Mouse (Mus musculus) CH12.LX (cell line): ENCODE results near the gene Ckap2l. TPM values are rescaled to one million over a fixed set of nuclear protein-coding genes. Genes with fewer than 3 reads are reported as not detected.
A peak's percentile ranks its signal among the peaks of the same experiment; 100 is the strongest.

ENCODE experiments used
- DNase-seq: peaks from one replicate; pipeline ENCODE4 v3.0.0-alpha.2; 2013; ENCODE audit errors: extremely low read depth
- H3K27ac ChIP-seq: 2 replicates; pipeline ENCODE4 v1.5.1; 2012; ENCODE audit warnings: low read depth, mild to moderate bottlenecking, control low read depth, moderate library complexity; ENCODE audit not compliant: insufficient read depth
- H3K27me3 ChIP-seq: replicated peaks from 2 replicates; pipeline ENCODE3; 2012; ENCODE audit warnings: inconsistent platforms
- H3K36me3 ChIP-seq, 2 experiments: replicated peaks in 1 of 2; 2 replicates each; pipeline versions ENCODE3 to v1.6.1; 2012; ENCODE audit warnings: inconsistent platforms in 1 of 2, low read length in 1 of 2, mild to moderate bottlenecking in 1 of 2, mixed read lengths in 1 of 2, moderate library complexity in 1 of 2; ENCODE audit not compliant: control insufficient read depth in 1 of 2, insufficient read depth in 1 of 2
- H3K4me1 ChIP-seq, 2 experiments: 2 replicates each; pipeline ENCODE4 v1.6.1; 2012; ENCODE audit warnings: inconsistent platforms in 1 of 2, moderate library complexity in 1 of 2; ENCODE audit not compliant: insufficient read depth in 2 of 2, control insufficient read depth in 1 of 2
- H3K4me2 ChIP-seq: 2 replicates; pipeline ENCODE4 v1.6.1; 2012; ENCODE audit warnings: low read depth, mild to moderate bottlenecking, control low read depth; ENCODE audit not compliant: poor library complexity, insufficient read depth, severe bottlenecking
- H3K4me3 ChIP-seq, 3 experiments: fragments of 150-350 bp in 1 of 3; sonication (generic) in 1 of 3; replicated peaks in 1 of 3; 2 replicates each; pipeline versions ENCODE3 to v1.5.1; 2011 to 2012; ENCODE audit warnings: low read depth in 2 of 3, low read length in 2 of 3, mild to moderate bottlenecking in 2 of 3, moderate library complexity in 2 of 3, control low read depth in 1 of 3, improper control_type of control experiment in 1 of 3, inconsistent platforms in 1 of 3, mixed read lengths in 1 of 3; ENCODE audit not compliant: poor library complexity in 1 of 3
- H3K79me2 ChIP-seq: replicated peaks from 2 replicates; pipeline ENCODE4 v1.6.1; 2012; ENCODE audit warnings: mild to moderate bottlenecking, moderate library complexity; ENCODE audit not compliant: control insufficient read depth, poor library complexity, insufficient read depth, severe bottlenecking; ENCODE audit errors: extremely low read depth
- H3K9ac ChIP-seq: 2 replicates; pipeline ENCODE4 v1.6.1; 2012; ENCODE audit warnings: low read depth, mild to moderate bottlenecking, control low read depth, moderate library complexity; ENCODE audit not compliant: insufficient read depth
- H3K9me3 ChIP-seq: replicated peaks from 2 replicates; pipeline ENCODE3; 2012; ENCODE audit warnings: low read length, inconsistent platforms, mixed read lengths
- BHLHE40 ChIP-seq: IDR thresholded peaks from 2 replicates; pipeline ENCODE4 v1.6.1; 2011; ENCODE audit warnings: mild to moderate bottlenecking, low read depth, low read length, improper control_type of control experiment
- CTCF ChIP-seq, 2 experiments: IDR thresholded peaks in 1 of 2; conservative IDR thresholded peaks in 1 of 2; 2 replicates each; pipeline ENCODE4 v1.5.1; 2011 to 2012; ENCODE audit warnings: low read depth in 2 of 2, low read length in 2 of 2, improper control_type of control experiment in 1 of 2, inconsistent platforms in 1 of 2, mild to moderate bottlenecking in 1 of 2, moderate library complexity in 1 of 2
- ELF1 ChIP-seq: IDR thresholded peaks from 2 replicates; pipeline ENCODE4 v1.6.1; 2014; ENCODE audit warnings: low read depth, mild to moderate bottlenecking, inconsistent platforms, low read length, improper control_type of control experiment
- EP300 ChIP-seq: IDR thresholded peaks from 2 replicates; pipeline ENCODE4 v1.6.1; 2011; ENCODE audit warnings: low read length, improper control_type of control experiment
- ETS1 ChIP-seq: conservative IDR thresholded peaks from 2 replicates; pipeline ENCODE4 v1.6.1; 2012; ENCODE audit warnings: low read depth, mild to moderate bottlenecking, inconsistent platforms, low read length, improper control_type of control experiment, moderate library complexity
- HCFC1 ChIP-seq: IDR thresholded peaks from 2 replicates; pipeline ENCODE4 v1.6.1; 2012; ENCODE audit warnings: low read depth, mild to moderate bottlenecking, inconsistent platforms, low read length, improper control_type of control experiment
- IRF4 ChIP-seq: IDR thresholded peaks from 2 replicates; pipeline ENCODE4 v1.6.1; 2014; ENCODE audit warnings: low read depth, mild to moderate bottlenecking, inconsistent platforms, low read length, improper control_type of control experiment
- JUN ChIP-seq: IDR thresholded peaks from 2 replicates; pipeline ENCODE4 v1.6.1; 2011; ENCODE audit warnings: low read depth, mild to moderate bottlenecking, low read length, improper control_type of control experiment, moderate library complexity; ENCODE audit not compliant: insufficient read depth
- KAT2A ChIP-seq: IDR thresholded peaks from 2 replicates; pipeline ENCODE4 v1.6.1; 2012; ENCODE audit warnings: low read length, improper control_type of control experiment, inconsistent platforms; ENCODE audit not compliant: insufficient replicate concordance
- MAZ ChIP-seq: IDR thresholded peaks from 2 replicates; pipeline ENCODE4 v1.6.1; 2012; ENCODE audit warnings: low read depth, mild to moderate bottlenecking, inconsistent platforms, low read length, improper control_type of control experiment, moderate library complexity
- MEF2A ChIP-seq: IDR thresholded peaks from 2 replicates; pipeline ENCODE4 v1.6.1; 2014; ENCODE audit warnings: low read depth, mild to moderate bottlenecking, inconsistent platforms, low read length, improper control_type of control experiment, borderline replicate concordance
- MXI1 ChIP-seq: IDR thresholded peaks from 2 replicates; pipeline ENCODE4 v1.6.1; 2011; ENCODE audit warnings: mild to moderate bottlenecking, low read depth, low read length, improper control_type of control experiment
- MYC ChIP-seq: IDR thresholded peaks from 2 replicates; pipeline ENCODE4 v1.6.1; 2011; ENCODE audit warnings: low read depth, mild to moderate bottlenecking, improper control_type of control experiment, low read length
- NELFE ChIP-seq: IDR thresholded peaks from 2 replicates; pipeline ENCODE4 v1.6.1; 2011; ENCODE audit warnings: low read depth, low read length, improper control_type of control experiment
- PAX5 ChIP-seq: IDR thresholded peaks from 2 replicates; pipeline ENCODE4 v1.6.1; 2012; ENCODE audit warnings: low read length, inconsistent platforms, mixed read lengths
- RCOR1 ChIP-seq: conservative IDR thresholded peaks from 2 replicates; pipeline ENCODE4 v1.6.1; 2012; ENCODE audit warnings: low read depth, mild to moderate bottlenecking, inconsistent platforms, low read length, improper control_type of control experiment
- SMC3 ChIP-seq: IDR thresholded peaks from 2 replicates; pipeline ENCODE4 v1.6.1; 2011; ENCODE audit warnings: low read depth, low read length, improper control_type of control experiment
- UBTF ChIP-seq: IDR thresholded peaks from 2 replicates; pipeline ENCODE4 v1.6.1; 2012; ENCODE audit warnings: low read depth, mild to moderate bottlenecking, inconsistent platforms, low read length, improper control_type of control experiment, moderate library complexity
- USF1 ChIP-seq: IDR thresholded peaks from 2 replicates; pipeline ENCODE4 v1.6.1; 2014; ENCODE audit warnings: low read depth, mild to moderate bottlenecking, inconsistent platforms, low read length, improper control_type of control experiment
- ZC3H11A ChIP-seq: IDR thresholded peaks from 2 replicates; pipeline ENCODE4 v1.6.1; 2012; ENCODE audit warnings: low read depth, mild to moderate bottlenecking, inconsistent platforms, low read length, improper control_type of control experiment
- ZMIZ1 ChIP-seq: IDR thresholded peaks from 2 replicates; pipeline ENCODE4 v1.6.1; 2012; ENCODE audit warnings: low read depth, mild to moderate bottlenecking, inconsistent platforms, low read length, improper control_type of control experiment
- ZNF384 ChIP-seq: IDR thresholded peaks from 2 replicates; pipeline ENCODE4 v1.6.1; 2012; ENCODE audit warnings: low read depth, low read length, improper control_type of control experiment, inconsistent platforms
- dilution Hi-C: fragments of 300-500 bp; cut with MboI; formaldehyde crosslinking; loops from 2 replicates; pipeline ENCODE4 v1.14.3; 2020; ENCODE audit warnings: low sequenced_read_pairs; ENCODE audit not compliant: extremely low pct_unique_long_range_greater_than_20kb, extremely low pct_ligation_motif_present
- in situ Hi-C: fragments of 300-500 bp; cut with MboI; formaldehyde crosslinking; loops from 3 replicates; pipeline ENCODE4 v1.14.3; 2019; ENCODE audit warnings: low sequenced_read_pairs, low pct_ligation_motif_present, low pct_unique_long_range_greater_than_20kb, mixed read lengths
- polyA plus RNA-seq: library from polyadenylated mRNA; unstranded; fragments of >175 nt; gene quantifications from 2 replicates; pipeline ENCODE4 v1.2.1, GENCODE M21; 2012; ENCODE audit warnings: low read depth; ENCODE audit not compliant: insufficient read length
- total RNA-seq, 2 experiments: library from RNA; depleted of rRNA; stranded (reverse); fragments of 300-350 nt in 1 of 2; fragments of >200 nt in 1 of 2; gene quantifications; 2 replicates each; pipeline ENCODE4 v1.2.3; 2012 to 2014

Gene Ckap2l
- total and polyA plus RNA-seq, 3 experiments = 13.3 to 35.6 (median 23.6) TPM

GRCm38 (mm10) chr2:129234731-129235130 lies 62.3 kb downstream of the Ckap2l start:
- Histone ChIP-seq H3K4me1 (0 out of 4 replicates have a peak, but pooled peaks cover 0 to 6% of the 10 kb centered on the region in 2 experiments), H3K27me3 (no peaks in the 10 kb centered on the region), H3K9ac (no peak overlapping the region), H3K9me3 (no peaks in the 10 kb centered on the region), H3K4me2 (no peak overlapping the region), H3K27ac (no peak overlapping the region), H3K4me3 (no peak overlapping the region), H3K79me2 (no peaks in the 10 kb centered on the region), H3K36me3 (no peaks in the 10 kb centered on the region)
- DNase-seq = no peak
- in situ Hi-C loops (no loop called here), dilution Hi-C loops (no loop called here)
- TF ChIP-seq MAZ (no peak), SMC3 (no peak)

- H3K27ac ChIP-seq = no peak overlapping the region
- no peak overlapping the region for H3K4me3 ChIP-seq
Measured at GRCm38 (mm10) chr2:129233803-129234477, 63.1 kb downstream of the Ckap2l start.

GRCm38 (mm10) chr2:129233218-129233617 lies 63.8 kb downstream of the Ckap2l start:
- TF ChIP-seq SMC3 = 0 out of 2 replicates have a peak, but pooled peaks have one; percentile 9
- peak in 1 of 2 experiments; percentile 21; a peak in 2 of 4 replicates for TF ChIP-seq CTCF (conservative IDR thresholded peaks at IDR 0.05 in 1 of 2, IDR thresholded peaks at IDR 0.05 in 1 of 2; ENCODE audit: low read depth in 2 of 2, low read length in 2 of 2)
- TF ChIP-seq MEF2A = no peak
- no peaks in the 10 kb centered on the region for H3K27me3 ChIP-seq
- no peak overlapping the region for H3K4me2 ChIP-seq
- in situ Hi-C loops (no loop called here), dilution Hi-C loops (no loop called here)
- no peak overlapping the region for H3K4me3 ChIP-seq
- no peaks in the 10 kb centered on the region for H3K9me3 ChIP-seq
- H3K9ac ChIP-seq = no peak overlapping the region
- no peak for DNase-seq
- no peaks in the 10 kb centered on the region for H3K79me2 ChIP-seq
- H3K27ac ChIP-seq = no peak overlapping the region
- H3K4me1 ChIP-seq = 0 out of 4 replicates have a peak, but pooled peaks cover 0 to 6% of the 10 kb centered on the region in 2 experiments
- no peaks in the 10 kb centered on the region for H3K36me3 ChIP-seq

More at GRCm38 (mm10) chr2:129233803-129234477, 63.1 kb downstream of the Ckap2l start:
- Histone ChIP-seq H3K27me3 (no peaks in the 10 kb centered on the region), H3K36me3 (no peaks in the 10 kb centered on the region), H3K4me1 (0 out of 4 replicates have a peak, but pooled peaks cover 0 to 6% of the 10 kb centered on the region in 2 experiments), H3K9ac (no peak overlapping the region), H3K4me2 (no peak overlapping the region), H3K79me2 (no peaks in the 10 kb centered on the region), H3K9me3 (no peaks in the 10 kb centered on the region)
- in situ Hi-C loops (no loop called here), dilution Hi-C loops (no loop called here)
- DNase-seq = no peak
- no peak for TF ChIP-seq USF1
- no peak for TF ChIP-seq ELF1
- TF ChIP-seq IRF4 = no peak
- TF ChIP-seq BHLHE40 = no peak
- no peak for TF ChIP-seq MXI1
- no peak for TF ChIP-seq ZC3H11A
- TF ChIP-seq JUN = no peak
- TF ChIP-seq HCFC1 = no peak
- no peak for TF ChIP-seq KAT2A
- TF ChIP-seq SMC3 = no peak
- no peak for TF ChIP-seq MYC
- TF ChIP-seq ZNF384 = no peak
- no peak for TF ChIP-seq EP300
- TF ChIP-seq ZMIZ1 = no peak
- no peak for TF ChIP-seq PAX5
- no peak for TF ChIP-seq NELFE
- no peak for TF ChIP-seq UBTF
- no peak for TF ChIP-seq ETS1
- no peak for TF ChIP-seq RCOR1
